Mouse (Mus musculus): ENCODE measurements around the gene Cep250.

GRCm38 (mm10) chr2:156021765-156022164 lies 65.5 kb downstream of the Cep250 start:
- TF ChIP-seq POLR2A (IDR thresholded peaks at IDR 0.05; ENCODE audit: low read depth, low read length), result no peak
- TF ChIP-seq CTCF (conservative IDR thresholded peaks at IDR 0.05; ENCODE audit: insufficient read depth, insufficient read length, low read depth, low read length), result no peak

All from kidney, adult 2 months (tissue).